Mouse (Mus musculus): ENCODE data around the gene Cbx2. TPM values are rescaled to one million over a fixed set of nuclear protein-coding genes. Genes with fewer than 3 reads are reported as not detected.

Gene Cbx2
- polyA plus RNA-seq, 1 experiment from 2014 or later, result 27.0 TPM

DNA sequence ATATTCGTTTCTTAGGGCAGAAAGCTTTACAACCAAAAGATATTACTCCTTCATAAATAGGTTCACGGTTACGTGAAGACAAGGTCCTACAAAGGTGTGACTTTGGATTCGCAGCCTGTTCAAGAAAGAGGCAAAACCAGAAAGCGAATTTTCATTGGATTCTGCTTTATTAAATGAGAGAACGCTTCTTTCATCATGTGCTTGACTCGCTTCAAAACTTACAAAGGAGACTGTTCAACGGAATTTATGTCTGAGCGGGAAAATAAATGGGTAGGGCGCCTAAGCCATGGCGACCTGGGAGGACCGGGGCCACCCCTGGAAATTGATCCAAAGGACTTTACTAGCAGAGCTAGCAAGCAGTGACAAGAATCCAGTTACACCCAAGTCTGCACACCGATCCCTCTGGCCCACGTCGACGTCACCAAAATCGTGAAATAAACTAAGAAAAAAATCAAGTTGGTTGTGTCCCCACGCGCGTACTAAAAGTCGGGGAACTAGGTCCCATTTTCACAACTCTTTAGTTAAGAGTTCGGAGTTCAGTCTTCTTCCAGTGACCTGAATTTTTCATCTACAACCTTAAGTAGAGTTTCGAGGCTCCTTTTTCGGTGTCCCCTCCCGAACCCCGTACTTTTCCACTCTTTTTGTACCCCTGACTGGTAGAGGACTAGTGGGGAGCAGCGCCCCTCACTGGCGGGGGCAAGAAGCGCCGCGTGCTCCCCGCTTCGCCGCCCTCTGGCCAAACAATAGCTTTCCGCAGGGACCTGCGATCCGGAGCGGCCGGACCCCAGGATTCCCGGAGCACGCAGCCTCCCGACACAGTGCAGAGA, 481 bp upstream of the Cbx2 start:
- H3K9ac ChIP-seq, result peak overlapping the region; percentile 89
- H3K4me1 ChIP-seq (replicated peaks), result peaks cover 32% of the 10 kb centered on the region
- ATAC-seq, result no peak
- H3K27ac ChIP-seq, result peak overlapping the region; percentile 80
- H3K27me3 ChIP-seq (replicated peaks), result 0 out of 2 replicates have a peak, but pooled peaks cover 8% of the 10 kb centered on the region
- H3K4me2 ChIP-seq (replicated peaks), result peak overlapping the region; percentile 89
- peaks cover 11% of the 10 kb centered on the region for H3K36me3 ChIP-seq
- H3K4me3 ChIP-seq (replicated peaks), result peak overlapping the region; percentile 95
- H3K9me3 ChIP-seq, result no peaks in the 10 kb centered on the region
- WGBS, result 4% methylated on average over 42 of the region's 42 CpGs

DNA sequence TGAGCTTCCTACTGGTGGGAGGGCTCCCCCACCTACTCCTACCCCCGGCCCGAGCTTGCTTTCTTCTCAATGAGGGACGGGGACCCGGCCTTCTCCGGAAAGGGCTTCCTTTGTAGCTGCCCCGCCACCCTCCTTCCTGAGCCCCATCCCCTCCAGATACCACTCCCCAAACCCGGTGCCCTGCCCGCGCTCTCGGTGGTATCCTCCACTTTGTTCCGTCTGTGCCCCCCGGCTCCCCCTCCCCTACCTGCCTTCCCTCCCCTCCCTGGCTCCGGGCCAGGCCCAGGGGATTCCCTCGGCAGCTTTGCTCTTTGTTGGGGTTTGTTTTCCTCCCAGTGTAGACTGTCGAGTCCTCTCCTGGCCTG, 836 bp downstream of the Cbx2 start:
- WGBS, result under 1% methylated on average over 15 of the region's 15 CpGs
- Histone ChIP-seq H3K27ac (peak overlapping the region; percentile 80), H3K4me1 (replicated peaks) (peaks cover 32% of the 10 kb centered on the region), H3K4me2 (replicated peaks) (peak overlapping the region; percentile 89), H3K36me3 (peaks cover 23% of the 10 kb centered on the region), H3K9ac (peak overlapping the region; percentile 89), H3K27me3 (replicated peaks) (0 out of 2 replicates have a peak, but pooled peaks cover 8% of the 10 kb centered on the region), H3K9me3 (no peaks in the 10 kb centered on the region), H3K4me3 (replicated peaks) (peak overlapping the region; percentile 95)
- peak; percentile 8 for ATAC-seq

DNA sequence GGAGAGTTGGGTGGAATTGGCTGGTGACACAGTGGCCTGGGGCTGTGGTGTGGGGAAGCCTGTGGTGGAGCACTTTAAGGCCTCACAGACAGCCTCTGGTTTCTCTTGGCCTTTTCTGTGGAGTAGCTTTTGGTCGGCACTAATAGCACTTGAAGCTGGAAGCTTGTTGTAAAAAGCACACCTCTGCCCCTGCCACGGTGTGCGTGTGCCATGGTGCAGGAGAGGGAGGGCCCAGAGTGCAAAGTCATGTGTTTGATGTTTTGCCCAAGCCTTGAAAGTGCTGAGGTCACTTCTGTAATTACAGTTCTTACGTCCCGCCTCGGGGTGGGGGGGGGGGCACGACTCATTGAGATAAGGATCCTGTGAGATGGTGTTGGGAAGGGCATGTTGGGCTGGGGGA, 1.5 kb downstream of the Cbx2 start:
- ATAC-seq, result no peak
- Histone ChIP-seq H3K9me3 (no peaks in the 10 kb centered on the region), H3K36me3 (peaks cover 28% of the 10 kb centered on the region), H3K4me3 (replicated peaks) (peak overlapping the region; percentile 95), H3K27me3 (replicated peaks) (0 out of 2 replicates have a peak, but pooled peaks cover 8% of the 10 kb centered on the region), H3K4me2 (replicated peaks) (peak overlapping the region; percentile 89), H3K4me1 (replicated peaks) (peaks cover 32% of the 10 kb centered on the region), H3K27ac (peak overlapping the region; percentile 80; the same call in 1 of the 2 replicates), H3K9ac (peak overlapping the region; percentile 89)
- WGBS, result 4% methylated on average over 7 of the region's 7 CpGs

- H3K4me3 ChIP-seq (replicated peaks), result no peak overlapping the region
- no peak overlapping the region for H3K27ac ChIP-seq
- WGBS, result 50% methylated on average over 12 of the region's 12 CpGs
- no peak overlapping the region; the same call in 1 of the 2 replicates for H3K4me2 ChIP-seq (replicated peaks)
- 0 out of 2 replicates have a peak, but pooled peaks cover under 1% of the 10 kb centered on the region for H3K27me3 ChIP-seq (replicated peaks)
- ATAC-seq, result no peak
- peaks cover 36% of the 10 kb centered on the region for H3K36me3 ChIP-seq
- H3K4me1 ChIP-seq (replicated peaks), result peaks cover 32% of the 10 kb centered on the region
- H3K9ac ChIP-seq, result no peak overlapping the region
- no peaks in the 10 kb centered on the region for H3K9me3 ChIP-seq
These were observed 3.4 kb downstream of the Cbx2 start for GRCm38 (mm10) chr11:119026203-119026602.

GRCm38 (mm10) chr11:119033874-119034558, 11.3 kb downstream of the Cbx2 start:
- Histone ChIP-seq H3K27me3 (replicated peaks) (peaks cover 42% of the 10 kb centered on the region), H3K4me3 (replicated peaks) (peak overlapping the region; percentile 13; the same call in 1 of the 2 replicates), H3K9ac (peak overlapping the region; percentile 15; the same call in 1 of the 2 replicates), H3K4me1 (replicated peaks) (peaks cover 34% of the 10 kb centered on the region), H3K9me3 (no peaks in the 10 kb centered on the region), H3K4me2 (replicated peaks) (peak overlapping the region; percentile 54), H3K27ac (no peak overlapping the region), H3K36me3 (peaks cover 15% of the 10 kb centered on the region)
- peak; percentile 49 for ATAC-seq
- 2% methylated on average over 26 of the region's 26 CpGs for WGBS

DNA sequence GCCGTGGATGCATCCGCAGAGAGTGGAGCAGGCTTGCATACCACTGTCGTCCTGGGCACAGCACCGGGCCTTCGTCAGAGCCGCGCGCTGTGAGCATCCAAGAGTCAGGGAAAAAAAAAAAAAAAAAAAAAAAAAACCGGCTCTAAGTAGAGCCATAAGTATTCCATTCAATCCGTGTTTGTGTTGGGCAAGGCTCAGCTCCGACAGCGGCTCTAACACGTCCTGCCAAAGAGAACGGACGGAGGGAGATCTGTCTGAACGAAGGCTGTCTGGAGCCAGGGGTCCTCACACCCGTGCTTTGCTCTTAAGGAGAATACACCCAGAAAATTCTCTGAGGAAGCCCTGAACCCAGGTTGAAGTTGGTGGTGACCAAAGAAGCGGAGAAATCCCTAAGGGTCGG, 11.9 kb downstream of the Cbx2 start:
- 5% methylated on average over 19 of the region's 19 CpGs for WGBS
- peaks cover 39% of the 10 kb centered on the region for H3K4me1 ChIP-seq (replicated peaks)
- no peak for ATAC-seq

GRCm38 (mm10) chr11:119035094-119035685, 12.4 kb downstream of the Cbx2 start:
- Histone ChIP-seq H3K36me3 (peaks cover 8% of the 10 kb centered on the region; the same call in 1 of the 2 replicates), H3K4me3 (replicated peaks) (no peak overlapping the region), H3K4me1 (replicated peaks) (peaks cover 45% of the 10 kb centered on the region), H3K9me3 (no peaks in the 10 kb centered on the region), H3K9ac (no peak overlapping the region), H3K27me3 (replicated peaks) (peaks cover 46% of the 10 kb centered on the region), H3K4me2 (replicated peaks) (no peak overlapping the region), H3K27ac (no peak overlapping the region)
- 8% methylated on average over 21 of the region's 21 CpGs for WGBS
- ATAC-seq, result no peak

More for the DNA sequence above, 11.9 kb downstream of the Cbx2 start:
- Histone ChIP-seq H3K27me3 (replicated peaks) (peaks cover 46% of the 10 kb centered on the region), H3K4me3 (replicated peaks) (peak overlapping the region; percentile 13; the same call in 1 of the 2 replicates), H3K9me3 (no peaks in the 10 kb centered on the region), H3K27ac (no peak overlapping the region), H3K9ac (peak overlapping the region; percentile 15; the same call in 1 of the 2 replicates), H3K36me3 (peaks cover 11% of the 10 kb centered on the region), H3K4me2 (replicated peaks) (peak overlapping the region; percentile 54)

DNA sequence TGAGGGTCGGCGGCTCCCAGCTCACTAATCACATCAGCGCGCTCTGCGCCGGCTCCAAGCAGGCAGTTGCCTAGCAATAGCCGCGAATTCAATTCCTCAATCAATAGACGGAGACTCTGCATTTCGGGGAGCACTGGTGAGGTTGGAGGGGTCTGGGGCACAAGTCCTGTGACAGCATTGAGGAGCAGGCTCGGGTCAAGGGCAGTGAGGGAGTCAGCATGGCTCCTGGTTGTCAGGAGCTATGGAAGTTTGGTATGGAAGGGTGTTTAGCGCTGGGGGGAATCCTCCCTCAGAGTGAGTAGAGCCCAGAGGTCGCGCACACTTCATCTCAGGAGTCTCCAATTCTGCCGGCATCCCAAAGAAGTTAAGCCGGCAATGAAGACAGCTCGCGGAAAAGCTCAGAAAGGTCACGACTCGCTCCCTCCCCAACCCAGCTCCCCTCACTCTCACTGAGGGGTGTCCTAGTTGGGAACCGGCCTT, 13.0 kb downstream of the Cbx2 start:
- Histone ChIP-seq H3K4me2 (replicated peaks) (no peak overlapping the region), H3K9me3 (no peaks in the 10 kb centered on the region), H3K9ac (no peak overlapping the region), H3K27ac (no peak overlapping the region), H3K4me1 (replicated peaks) (peaks cover 47% of the 10 kb centered on the region), H3K27me3 (replicated peaks) (peaks cover 46% of the 10 kb centered on the region), H3K36me3 (peaks cover 8% of the 10 kb centered on the region; the same call in 1 of the 2 replicates), H3K4me3 (replicated peaks) (no peak overlapping the region)
- ATAC-seq, result no peak
- WGBS, result 10% methylated on average over 21 of the region's 21 CpGs

GRCm38 (mm10) chr11:119036447-119036846, 13.7 kb downstream of the Cbx2 start:
- 11% methylated on average over 15 of the region's 15 CpGs for WGBS
- peaks cover 8% of the 10 kb centered on the region; the same call in 1 of the 2 replicates for H3K36me3 ChIP-seq
- H3K4me2 ChIP-seq (replicated peaks), result 0 out of 2 replicates have a peak overlapping the region, but pooled peaks have one; percentile 17
- H3K4me3 ChIP-seq (replicated peaks), result no peak overlapping the region
- ATAC-seq, result no peak
- H3K27ac ChIP-seq, result no peak overlapping the region
- no peaks in the 10 kb centered on the region for H3K9me3 ChIP-seq
- H3K4me1 ChIP-seq (replicated peaks), result peaks cover 49% of the 10 kb centered on the region
- peaks cover 49% of the 10 kb centered on the region for H3K27me3 ChIP-seq (replicated peaks)
- no peak overlapping the region for H3K9ac ChIP-seq

DNA sequence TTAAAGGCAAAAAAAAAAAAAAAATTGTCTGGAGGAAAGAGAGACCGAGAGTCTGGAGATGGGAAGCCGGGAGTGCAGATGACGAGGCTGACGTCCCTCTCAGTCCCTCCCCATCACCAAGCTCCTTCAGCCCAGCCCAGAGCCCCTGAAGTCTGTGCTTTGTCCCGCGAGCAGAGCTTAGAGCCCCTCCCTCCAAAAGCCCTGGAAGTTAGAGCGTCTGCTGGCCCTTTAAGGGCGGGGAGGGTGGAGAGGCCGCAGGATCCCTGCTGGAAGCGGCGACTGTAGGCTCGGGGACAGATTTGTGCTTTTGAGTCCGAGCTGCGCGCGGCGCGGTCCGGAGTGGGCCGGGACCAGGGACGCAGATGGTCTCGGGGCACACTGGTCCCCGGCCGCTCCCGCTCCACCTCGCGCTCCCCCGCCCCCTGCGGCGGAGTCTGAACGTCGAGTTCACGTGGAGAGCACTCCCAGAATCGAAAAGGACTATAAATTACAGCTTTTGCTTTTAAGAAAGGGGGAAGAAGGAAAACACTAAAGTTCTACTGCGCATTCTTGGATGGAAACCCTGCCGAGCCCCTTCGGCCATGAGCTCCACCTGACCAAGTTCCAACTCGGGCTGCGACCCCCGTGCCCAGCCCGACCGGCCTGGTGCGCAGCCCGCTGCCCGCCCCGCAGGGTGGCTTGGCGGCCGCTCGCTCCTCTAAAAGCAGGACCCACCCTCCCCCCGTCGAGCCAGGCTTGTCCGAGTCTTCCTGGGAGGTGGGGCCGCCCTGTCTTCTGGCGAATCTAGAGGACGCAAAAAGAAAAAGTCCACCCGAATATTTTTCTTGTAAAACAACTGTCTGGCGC, 14.4 kb downstream of the Cbx2 start:
- Histone ChIP-seq H3K4me1 (replicated peaks) (peaks cover 55% of the 10 kb centered on the region), H3K27me3 (replicated peaks) (peaks cover 55% of the 10 kb centered on the region), H3K9ac (peak overlapping the region; percentile 56), H3K4me2 (replicated peaks) (peak overlapping the region; percentile 94), H3K4me3 (replicated peaks) (peak overlapping the region; percentile 47), H3K36me3 (peaks cover 8% of the 10 kb centered on the region; the same call in 1 of the 2 replicates), H3K9me3 (no peaks in the 10 kb centered on the region), H3K27ac (no peak overlapping the region)
- 6% methylated on average over 57 of the region's 57 CpGs for WGBS
- no peak for ATAC-seq

- Histone ChIP-seq H3K27ac (no peak overlapping the region), H3K27me3 (replicated peaks) (peaks cover 59% of the 10 kb centered on the region), H3K4me3 (replicated peaks) (peak overlapping the region; percentile 47; the same call in 1 of the 2 replicates), H3K36me3 (0 out of 2 replicates have a peak, but pooled peaks cover 8% of the 10 kb centered on the region), H3K9ac (peak overlapping the region; percentile 56; the same call in 1 of the 2 replicates), H3K9me3 (no peaks in the 10 kb centered on the region), H3K4me2 (replicated peaks) (peak overlapping the region; percentile 94), H3K4me1 (replicated peaks) (peaks cover 63% of the 10 kb centered on the region)
- no peak for ATAC-seq
- WGBS, result 34% methylated on average over 18 of the region's 18 CpGs
These were observed 15.1 kb downstream of the Cbx2 start for GRCm38 (mm10) chr11:119037780-119038401.
